Mouse (Mus musculus) spleen, adult 2 months (tissue): ENCODE data around the gene Nit2.

Source experiments
- CTCF ChIP-seq: fragments of 200-500 bp; IDR thresholded peaks from 2 replicates; pipeline ENCODE4 v1.5.1; 2011; ENCODE audit warnings: mild to moderate bottlenecking, inconsistent platforms; ENCODE audit not compliant: insufficient read depth, insufficient read length, insufficient replicate concordance; ENCODE audit errors: extremely low read depth
- POLR2A ChIP-seq: fragments of 200-500 bp; IDR thresholded peaks from 2 replicates; pipeline ENCODE4 v1.6.1; 2011; ENCODE audit warnings: low read depth, low read length, inconsistent platforms

GRCm38 (mm10) chr16:57190390-57190789 is 23.2 kb upstream of the Nit2 start:
- TF ChIP-seq POLR2A (no peak), CTCF (no peak)
